Mouse (Mus musculus) CH12.LX (cell line): Measurements from ENCODE around the gene Dtymk.
"Not testable (repeated sequence)": the region's sequence is repeated elsewhere in the genome, so short reads cannot be mapped to it uniquely, and the experiment has no call there.

Source experiments
- CTCF ChIP-seq, 2 experiments: IDR thresholded peaks in 1 of 2; conservative IDR thresholded peaks in 1 of 2; 2 replicates each; pipeline ENCODE4 v1.5.1; 2011 to 2012; ENCODE audit warnings: low read depth in 2 of 2, low read length in 2 of 2, improper control_type of control experiment in 1 of 2, inconsistent platforms in 1 of 2, mild to moderate bottlenecking in 1 of 2, moderate library complexity in 1 of 2
- E2F4 ChIP-seq: IDR thresholded peaks from 2 replicates; pipeline ENCODE4 v1.6.1; 2011; ENCODE audit warnings: low read depth, low read length, improper control_type of control experiment; ENCODE audit not compliant: insufficient replicate concordance
- EP300 ChIP-seq: IDR thresholded peaks from 2 replicates; pipeline ENCODE4 v1.6.1; 2011; ENCODE audit warnings: low read length, improper control_type of control experiment
- HCFC1 ChIP-seq: IDR thresholded peaks from 2 replicates; pipeline ENCODE4 v1.6.1; 2012; ENCODE audit warnings: low read depth, mild to moderate bottlenecking, inconsistent platforms, low read length, improper control_type of control experiment
- KAT2A ChIP-seq: IDR thresholded peaks from 2 replicates; pipeline ENCODE4 v1.6.1; 2012; ENCODE audit warnings: low read length, improper control_type of control experiment, inconsistent platforms; ENCODE audit not compliant: insufficient replicate concordance
- MAFK ChIP-seq: IDR thresholded peaks from 2 replicates; pipeline ENCODE4 v1.6.1; 2011; ENCODE audit warnings: low read length, improper control_type of control experiment; ENCODE audit not compliant: insufficient replicate concordance
- MYC ChIP-seq: IDR thresholded peaks from 2 replicates; pipeline ENCODE4 v1.6.1; 2011; ENCODE audit warnings: low read depth, mild to moderate bottlenecking, improper control_type of control experiment, low read length
- NELFE ChIP-seq: IDR thresholded peaks from 2 replicates; pipeline ENCODE4 v1.6.1; 2011; ENCODE audit warnings: low read depth, low read length, improper control_type of control experiment
- POLR2A ChIP-seq: IDR thresholded peaks from 2 replicates; pipeline ENCODE4 v1.6.1; 2011; ENCODE audit warnings: low read depth, mild to moderate bottlenecking, improper control_type of control experiment, low read length
- POLR2AphosphoS2 ChIP-seq: IDR thresholded peaks from 2 replicates; pipeline ENCODE4 v1.6.1; 2011; ENCODE audit warnings: low read depth, low read length, improper control_type of control experiment
- TBP ChIP-seq: conservative IDR thresholded peaks from 2 replicates; pipeline ENCODE4 v1.6.1; 2011; ENCODE audit warnings: low read depth, low read length, improper control_type of control experiment
- USF2 ChIP-seq: conservative IDR thresholded peaks from 2 replicates; pipeline ENCODE4 v1.6.1; 2011; ENCODE audit warnings: low read depth, low read length, improper control_type of control experiment
- ZC3H11A ChIP-seq: IDR thresholded peaks from 2 replicates; pipeline ENCODE4 v1.6.1; 2012; ENCODE audit warnings: low read depth, mild to moderate bottlenecking, inconsistent platforms, low read length, improper control_type of control experiment
- ZMIZ1 ChIP-seq: IDR thresholded peaks from 2 replicates; pipeline ENCODE4 v1.6.1; 2012; ENCODE audit warnings: low read depth, mild to moderate bottlenecking, inconsistent platforms, low read length, improper control_type of control experiment

- not testable (repeated sequence) for TF ChIP-seq TBP; MAFK; CTCF (conservative IDR thresholded peaks at IDR 0.05 in 1 of 2, IDR thresholded peaks at IDR 0.05 in 1 of 2; ENCODE audit: low read depth in 2 of 2, low read length in 2 of 2); NELFE; POLR2AphosphoS2; E2F4; POLR2A; HCFC1; EP300; KAT2A; ZC3H11A; USF2; ZMIZ1; MYC
Observed at GRCm38 (mm10) chr1:93838569-93838968, 36.8 kb upstream of the Dtymk start.
